Mouse (Mus musculus) ES-E14 (cell line): Measurements from ENCODE around the gene Lca5. TPM values are rescaled to one million over a fixed set of nuclear protein-coding genes. Genes with fewer than 3 reads are reported as not detected.

Experiments used
- DNase-seq: peaks from one replicate; pipeline ENCODE4 v3.0.0-alpha.2; 2013; ENCODE audit warnings: low read depth, low spot score
- H3K27ac ChIP-seq: 2 replicates; pipeline ENCODE4 v1.5.1; 2012; ENCODE audit warnings: low read depth, mild to moderate bottlenecking, low read length, moderate library complexity, mixed read lengths; ENCODE audit not compliant: poor library complexity, insufficient read depth, severe bottlenecking
- H3K36me3 ChIP-seq: 2 replicates; pipeline ENCODE4 v1.6.1; 2012; ENCODE audit warnings: mild to moderate bottlenecking, low read length, moderate library complexity, mixed read lengths; ENCODE audit not compliant: control insufficient read depth, poor library complexity, insufficient read depth, severe bottlenecking
- H3K4me1 ChIP-seq, 2 experiments: fragments of 150-350 bp in 1 of 2; sonication (generic) in 1 of 2; 2 replicates each; pipeline ENCODE4 v1.6.1; 2012; ENCODE audit warnings: low read length in 2 of 2, mild to moderate bottlenecking in 1 of 2, mixed read lengths in 1 of 2; ENCODE audit not compliant: control insufficient read depth in 2 of 2, insufficient read depth in 2 of 2, poor library complexity in 1 of 2
- H3K4me3 ChIP-seq, 2 experiments: fragments of 150-350 bp in 1 of 2; sonication (generic) in 1 of 2; 2 replicates each; pipeline ENCODE4 v1.5.1; 2012; ENCODE audit warnings: low read length in 2 of 2, low read depth in 1 of 2, mild to moderate bottlenecking in 1 of 2, mixed read lengths in 1 of 2; ENCODE audit not compliant: insufficient read depth in 1 of 2, poor library complexity in 1 of 2, severe bottlenecking in 1 of 2
- H3K9ac ChIP-seq: 2 replicates; pipeline ENCODE4 v1.6.1; 2012; ENCODE audit warnings: low read depth, mild to moderate bottlenecking, low read length, mixed read lengths; ENCODE audit not compliant: poor library complexity, insufficient read depth, severe bottlenecking
- H3K9me3 ChIP-seq: fragments of 150-350 bp; sonication (generic); 2 replicates; pipeline ENCODE4 v1.6.1; 2012; ENCODE audit warnings: low read depth, mild to moderate bottlenecking, low read length; ENCODE audit not compliant: control insufficient read depth, insufficient read depth
- CHD2 ChIP-seq: IDR thresholded peaks from 2 replicates; pipeline ENCODE4 v1.6.1; 2014; ENCODE audit warnings: mild to moderate bottlenecking, low read depth, low read length, inconsistent platforms
- HCFC1 ChIP-seq: IDR thresholded peaks from 2 replicates; pipeline ENCODE4 v1.6.1; 2012; ENCODE audit warnings: low read length, inconsistent platforms, borderline replicate concordance; ENCODE audit not compliant: insufficient read depth
- MAFK ChIP-seq: IDR thresholded peaks from 2 replicates; pipeline ENCODE4 v1.6.1; 2014; ENCODE audit warnings: mild to moderate bottlenecking, low read depth, low read length, inconsistent platforms; ENCODE audit not compliant: insufficient read depth
- ZC3H11A ChIP-seq: IDR thresholded peaks from 2 replicates; pipeline ENCODE4 v1.6.1; 2012; ENCODE audit warnings: low read depth, mild to moderate bottlenecking, inconsistent platforms, low read length, borderline replicate concordance
- ZNF384 ChIP-seq: IDR thresholded peaks from 2 replicates; pipeline ENCODE4 v1.6.1; 2012; ENCODE audit warnings: low read depth, low read length, inconsistent platforms
- in situ Hi-C, 2 experiments: fragments of 600-800 bp; cut with MboI; formaldehyde crosslinking; loops; one replicate each; pipeline ENCODE4 v1.15.1; 2025; ENCODE audit warnings: low sequenced_read_pairs in 2 of 2, inconsistent platforms in 1 of 2; ENCODE audit not compliant: unreplicated experiment in 2 of 2
- total RNA-seq: library from RNA; depleted of rRNA; stranded (reverse); fragments of 300-350 nt; gene quantifications from 2 replicates; pipeline ENCODE4 v1.2.3, GENCODE M21; 2012

Gene Lca5
- total RNA-seq, 1 experiment, result 6.6 TPM

- Histone ChIP-seq H3K9ac (no peak overlapping the region), H3K4me3 (no peak overlapping the region), H3K36me3 (no peaks in the 10 kb centered on the region), H3K9me3 (no peaks in the 10 kb centered on the region), H3K27ac (no peak overlapping the region), H3K4me1 (no peaks in the 10 kb centered on the region)
- TF ChIP-seq ZNF384, result no peak
- no peak for TF ChIP-seq ZC3H11A
- no peak for TF ChIP-seq CHD2
- no peak for TF ChIP-seq HCFC1
- no peak for TF ChIP-seq MAFK
- in situ Hi-C loops, result loop anchor here in 1 of 2 experiments (25.0 kb wide), 1 partner anchor 214 kb away; no protein-coding TSS in a partner anchor
- DNase-seq, result no peak
Observed at GRCm38 (mm10) chr9:83398260-83398659, 42.7 kb downstream of the Lca5 start.

- DNase-seq, result no peak
Observed at GRCm38 (mm10) chr9:83395456-83395855, 45.5 kb downstream of the Lca5 start.

GRCm38 (mm10) chr9:83391996-83392395 lies 48.9 kb downstream of the Lca5 start:
- Histone ChIP-seq H3K9ac (no peak overlapping the region), H3K4me3 (no peak overlapping the region), H3K27ac (no peak overlapping the region), H3K9me3 (no peaks in the 10 kb centered on the region), H3K36me3 (no peaks in the 10 kb centered on the region), H3K4me1 (peaks cover 0 to 4% of the 10 kb centered on the region in 2 experiments; a peak in 1 of 4 replicates)
- DNase-seq, result no peak
- in situ Hi-C loops, result loop anchor here in 1 of 2 experiments (25.0 kb wide), 1 partner anchor 220 kb away; no protein-coding TSS in a partner anchor
- TF ChIP-seq ZNF384 (no peak), CHD2 (no peak), MAFK (no peak), ZC3H11A (no peak), HCFC1 (no peak)

More at GRCm38 (mm10) chr9:83395456-83395855, 45.5 kb downstream of the Lca5 start:
- no peak for TF ChIP-seq MAFK
- no peak for TF ChIP-seq ZNF384
- no peak for TF ChIP-seq ZC3H11A
- TF ChIP-seq HCFC1, result no peak
- no peak for TF ChIP-seq CHD2
- Histone ChIP-seq H3K9me3 (no peaks in the 10 kb centered on the region), H3K27ac (no peak overlapping the region), H3K4me1 (peaks cover 0 to 4% of the 10 kb centered on the region in 2 experiments; a peak in 1 of 4 replicates), H3K9ac (no peak overlapping the region), H3K4me3 (no peak overlapping the region), H3K36me3 (no peaks in the 10 kb centered on the region)
- in situ Hi-C loops, result loop anchor here in 1 of 2 experiments (25.0 kb wide), 1 partner anchor 217 kb away; no protein-coding TSS in a partner anchor

- TF ChIP-seq HCFC1 (no peak), ZC3H11A (no peak), MAFK (no peak), ZNF384 (no peak), CHD2 (no peak)
- Histone ChIP-seq H3K27ac (no peak overlapping the region), H3K9me3 (no peaks in the 10 kb centered on the region), H3K4me3 (no peak overlapping the region), H3K9ac (no peak overlapping the region), H3K4me1 (peaks cover 0 to 4% of the 10 kb centered on the region in 2 experiments; a peak in 1 of 4 replicates), H3K36me3 (no peaks in the 10 kb centered on the region)
- DNase-seq, result no peak
- in situ Hi-C loops, result loop anchor here (10.0 to 25.0 kb wide), 2 partner anchors 215 to 223 kb away; no protein-coding TSS in a partner anchor
Observed at GRCm38 (mm10) chr9:83389570-83389969, 51.4 kb downstream of the Lca5 start.
